Mouse (Mus musculus) MEL (cell line): ENCODE measurements around the gene Misp. TPM values are rescaled to one million over a fixed set of nuclear protein-coding genes. Genes with fewer than 3 reads are reported as not detected.

Experiments used
- DNase-seq: peaks from one replicate; pipeline ENCODE4 v3.0.0; 2011; ENCODE audit warnings: low read depth, low spot score
- H3K27ac ChIP-seq: 2 replicates; pipeline ENCODE4 v1.5.1; 2012; ENCODE audit warnings: low read depth, mild to moderate bottlenecking, control low read depth, low read length, moderate library complexity; ENCODE audit not compliant: control insufficient read depth
- H3K27me3 ChIP-seq, 2 experiments: fragments of 150-350 bp in 1 of 2; sonication (generic) in 1 of 2; 2 replicates each; pipeline ENCODE4 v1.6.1; 2012; ENCODE audit warnings: low read length in 2 of 2, mild to moderate bottlenecking in 2 of 2, improper control_type of control experiment in 1 of 2, moderate library complexity in 1 of 2; ENCODE audit not compliant: insufficient read depth in 2 of 2, control insufficient read depth in 1 of 2
- H3K36me3 ChIP-seq, 2 experiments: 2 replicates each; pipeline ENCODE4 v1.6.1; 2012 to 2014; ENCODE audit warnings: low read length in 2 of 2, improper control_type of control experiment in 1 of 2, inconsistent platforms in 1 of 2, mild to moderate bottlenecking in 1 of 2; ENCODE audit not compliant: insufficient read depth in 2 of 2, control insufficient read depth in 1 of 2
- H3K4me1 ChIP-seq, 2 experiments: fragments of 150-350 bp in 1 of 2; sonication (generic) in 1 of 2; 2 replicates each; pipeline ENCODE4 v1.6.1; 2012; ENCODE audit warnings: low read length in 2 of 2, improper control_type of control experiment in 1 of 2, mild to moderate bottlenecking in 1 of 2; ENCODE audit not compliant: insufficient read depth in 2 of 2, control insufficient read depth in 1 of 2
- H3K4me3 ChIP-seq, 2 experiments: fragments of 150-350 bp in 1 of 2; sonication (generic) in 1 of 2; 2 replicates each; pipeline ENCODE4 v1.5.1; 2012; ENCODE audit warnings: low read depth in 2 of 2, low read length in 2 of 2, mild to moderate bottlenecking in 2 of 2, moderate library complexity in 2 of 2, control low read depth in 1 of 2, improper control_type of control experiment in 1 of 2; ENCODE audit not compliant: control insufficient read depth in 1 of 2, insufficient read depth in 1 of 2
- H3K79me2 ChIP-seq: 2 replicates; pipeline ENCODE4 v1.6.1; 2012; ENCODE audit warnings: mild to moderate bottlenecking, low read length, moderate library complexity; ENCODE audit not compliant: control insufficient read depth, poor library complexity, insufficient read depth
- H3K9ac ChIP-seq: 2 replicates; pipeline ENCODE4 v1.6.1; 2012; ENCODE audit warnings: low read depth, mild to moderate bottlenecking, control low read depth, low read length, moderate library complexity; ENCODE audit not compliant: control insufficient read depth, poor library complexity, severe bottlenecking
- H3K9me3 ChIP-seq: fragments of 150-350 bp; sonication (generic); replicated peaks from 2 replicates; pipeline ENCODE4 v1.6.1; 2012; ENCODE audit warnings: mild to moderate bottlenecking, low read length, improper control_type of control experiment, moderate library complexity; ENCODE audit not compliant: insufficient read depth
- BHLHE40 ChIP-seq: IDR thresholded peaks from 2 replicates; pipeline ENCODE4 v1.6.1; 2012; ENCODE audit warnings: low read depth, mild to moderate bottlenecking, inconsistent platforms, low read length, improper control_type of control experiment, borderline replicate concordance
- CHD1 ChIP-seq: IDR thresholded peaks from 2 replicates; pipeline ENCODE4 v1.6.1; 2012; ENCODE audit warnings: low read depth, mild to moderate bottlenecking, inconsistent platforms, low read length, improper control_type of control experiment
- CHD2 ChIP-seq: IDR thresholded peaks from 2 replicates; pipeline ENCODE4 v1.6.1; 2011; ENCODE audit warnings: low read length, improper control_type of control experiment
- CTCF ChIP-seq, 3 experiments: IDR thresholded peaks in 2 of 3; conservative IDR thresholded peaks in 1 of 3; 2 replicates each; pipeline ENCODE4 v1.5.1; 2011 to 2012; ENCODE audit warnings: low read length in 3 of 3, low read depth in 2 of 3, mild to moderate bottlenecking in 2 of 3, improper control_type of control experiment in 1 of 3, inconsistent platforms in 1 of 3, mixed read lengths in 1 of 3, moderate library complexity in 1 of 3; ENCODE audit not compliant: control insufficient read depth in 1 of 3, insufficient read depth in 1 of 3, poor library complexity in 1 of 3, severe bottlenecking in 1 of 3
- E2F4 ChIP-seq: IDR thresholded peaks from 2 replicates; pipeline ENCODE4 v1.6.1; 2011; ENCODE audit warnings: low read depth, low read length, improper control_type of control experiment, borderline replicate concordance
- ELF1 ChIP-seq: IDR thresholded peaks from 2 replicates; pipeline ENCODE4 v1.6.1; 2014; ENCODE audit warnings: low read depth, mild to moderate bottlenecking, inconsistent platforms, low read length, improper control_type of control experiment, moderate library complexity
- EP300 ChIP-seq, 2 experiments: IDR thresholded peaks; 2 replicates each; pipeline ENCODE4 v1.6.1; 2011; ENCODE audit warnings: improper control_type of control experiment in 2 of 2, low read length in 2 of 2, low read depth in 1 of 2, mild to moderate bottlenecking in 1 of 2
- ETS1 ChIP-seq: IDR thresholded peaks from 2 replicates; pipeline ENCODE4 v1.6.1; 2012; ENCODE audit warnings: low read depth, mild to moderate bottlenecking, inconsistent platforms, low read length, improper control_type of control experiment, moderate library complexity
- GABPA ChIP-seq: IDR thresholded peaks from 2 replicates; pipeline ENCODE4 v1.6.1; 2012; ENCODE audit warnings: low read depth, mild to moderate bottlenecking, inconsistent platforms, low read length, improper control_type of control experiment, moderate library complexity
- GATA1 ChIP-seq: IDR thresholded peaks from 2 replicates; pipeline ENCODE4 v1.6.1; 2011; ENCODE audit warnings: low read depth, low read length, improper control_type of control experiment
- HCFC1 ChIP-seq: IDR thresholded peaks from 2 replicates; pipeline ENCODE4 v1.6.1; 2012; ENCODE audit warnings: low read depth, mild to moderate bottlenecking, inconsistent platforms, low read length, improper control_type of control experiment, moderate library complexity
- JUND ChIP-seq: IDR thresholded peaks from 2 replicates; pipeline ENCODE4 v1.6.1; 2011; ENCODE audit warnings: low read depth, mild to moderate bottlenecking, improper control_type of control experiment, low read length
- KAT2A ChIP-seq: conservative IDR thresholded peaks from 2 replicates; pipeline ENCODE4 v1.6.1; 2012; ENCODE audit warnings: low read depth, low read length, improper control_type of control experiment, inconsistent platforms
- MAFK ChIP-seq: IDR thresholded peaks from 2 replicates; pipeline ENCODE4 v1.6.1; 2011; ENCODE audit warnings: low read depth, mild to moderate bottlenecking, low read length, improper control_type of control experiment, borderline replicate concordance
- MAX ChIP-seq: IDR thresholded peaks from 2 replicates; pipeline ENCODE4 v1.6.1; 2011; ENCODE audit warnings: low read length, improper control_type of control experiment
- MAZ ChIP-seq: IDR thresholded peaks from 2 replicates; pipeline ENCODE4 v1.6.1; 2012; ENCODE audit warnings: low read depth, mild to moderate bottlenecking, inconsistent platforms, low read length, improper control_type of control experiment
- MEF2A ChIP-seq: IDR thresholded peaks from 2 replicates; pipeline ENCODE4 v1.6.1; 2014; ENCODE audit warnings: low read depth, mild to moderate bottlenecking, inconsistent platforms, low read length, improper control_type of control experiment; ENCODE audit not compliant: poor library complexity, insufficient replicate concordance, severe bottlenecking; ENCODE audit errors: extremely low read depth
- MYB ChIP-seq: IDR thresholded peaks from 2 replicates; pipeline ENCODE4 v1.6.1; 2011; ENCODE audit warnings: mild to moderate bottlenecking, low read depth, low read length, improper control_type of control experiment
- NELFE ChIP-seq: IDR thresholded peaks from 2 replicates; pipeline ENCODE4 v1.6.1; 2011; ENCODE audit warnings: low read depth, low read length, improper control_type of control experiment
- NRF1 ChIP-seq: IDR thresholded peaks from 2 replicates; pipeline ENCODE4 v1.6.1; 2014; ENCODE audit warnings: low read depth, mild to moderate bottlenecking, inconsistent platforms, low read length, improper control_type of control experiment, moderate library complexity; ENCODE audit not compliant: poor library complexity, insufficient read depth, severe bottlenecking
- POLR2A ChIP-seq, 2 experiments: IDR thresholded peaks; 2 replicates each; pipeline ENCODE4 v1.6.1; 2011 to 2012; ENCODE audit warnings: low read length in 2 of 2, mild to moderate bottlenecking in 2 of 2, control low read depth in 1 of 2, improper control_type of control experiment in 1 of 2, low read depth in 1 of 2, moderate library complexity in 1 of 2; ENCODE audit not compliant: control insufficient read depth in 1 of 2, insufficient read depth in 1 of 2, poor library complexity in 1 of 2
- POLR2AphosphoS5 ChIP-seq: IDR thresholded peaks from 2 replicates; pipeline ENCODE4 v1.6.1; 2012; ENCODE audit warnings: low read depth, borderline replicate concordance, mild to moderate bottlenecking, inconsistent platforms, low read length, moderate library complexity, mixed read lengths
- RAD21 ChIP-seq: IDR thresholded peaks from 2 replicates; pipeline ENCODE4 v1.6.1; 2011; ENCODE audit warnings: mild to moderate bottlenecking, low read depth, low read length, improper control_type of control experiment
- RCOR1 ChIP-seq: IDR thresholded peaks from 2 replicates; pipeline ENCODE4 v1.6.1; 2012; ENCODE audit warnings: low read depth, mild to moderate bottlenecking, inconsistent platforms, low read length, improper control_type of control experiment
- SIN3A ChIP-seq: IDR thresholded peaks from 2 replicates; pipeline ENCODE4 v1.6.1; 2012; ENCODE audit warnings: low read length, improper control_type of control experiment, inconsistent platforms
- SMC3 ChIP-seq: IDR thresholded peaks from 2 replicates; pipeline ENCODE4 v1.6.1; 2011; ENCODE audit warnings: low read depth, low read length, improper control_type of control experiment
- TAL1 ChIP-seq: IDR thresholded peaks from 2 replicates; pipeline ENCODE4 v1.6.1; 2012; ENCODE audit warnings: mild to moderate bottlenecking, inconsistent platforms, low read length, moderate library complexity, mixed read lengths
- TBP ChIP-seq: IDR thresholded peaks from 2 replicates; pipeline ENCODE4 v1.8.0; 2011; ENCODE audit warnings: low read depth, low read length, improper control_type of control experiment
- TCF12 ChIP-seq: IDR thresholded peaks from 2 replicates; pipeline ENCODE4 v1.6.1; 2014; ENCODE audit warnings: low read depth, mild to moderate bottlenecking, inconsistent platforms, low read length, improper control_type of control experiment, moderate library complexity
- USF1 ChIP-seq: IDR thresholded peaks from 2 replicates; pipeline ENCODE4 v1.6.1; 2014; ENCODE audit warnings: low read depth, mild to moderate bottlenecking, inconsistent platforms, low read length, improper control_type of control experiment, moderate library complexity
- USF2 ChIP-seq, 2 experiments: IDR thresholded peaks; 2 replicates each; pipeline ENCODE4 v1.6.1; 2011 to 2012; ENCODE audit warnings: improper control_type of control experiment in 2 of 2, low read length in 2 of 2, borderline replicate concordance in 1 of 2, inconsistent platforms in 1 of 2, low read depth in 1 of 2, mild to moderate bottlenecking in 1 of 2; ENCODE audit not compliant: insufficient read depth in 1 of 2
- ZC3H11A ChIP-seq: IDR thresholded peaks from 2 replicates; pipeline ENCODE4 v1.6.1; 2012; ENCODE audit warnings: low read depth, mild to moderate bottlenecking, inconsistent platforms, low read length, improper control_type of control experiment
- ZKSCAN1 ChIP-seq: IDR thresholded peaks from 2 replicates; pipeline ENCODE4 v1.6.1; 2012; ENCODE audit warnings: low read depth, mild to moderate bottlenecking, inconsistent platforms, low read length, improper control_type of control experiment, moderate library complexity
- ZMIZ1 ChIP-seq: IDR thresholded peaks from 2 replicates; pipeline ENCODE4 v1.6.1; 2012; ENCODE audit warnings: low read depth, mild to moderate bottlenecking, inconsistent platforms, low read length, improper control_type of control experiment, moderate library complexity
- ZNF384 ChIP-seq: IDR thresholded peaks from 2 replicates; pipeline ENCODE4 v1.6.1; 2012; ENCODE audit warnings: low read depth, mild to moderate bottlenecking, inconsistent platforms, low read length, improper control_type of control experiment
- polyA plus RNA-seq, 2 experiments: library from polyadenylated mRNA; stranded (reverse) in 1 of 2; unstranded in 1 of 2; fragments of >175 nt in 1 of 2; fragments of >200 nt in 1 of 2; gene quantifications; 2 replicates each; pipeline versions ENCODE4 v1.2.1 to v1.2.4; 2012; ENCODE audit warnings: low replicate concordance in 2 of 2, low read depth in 1 of 2; ENCODE audit not compliant: insufficient read length in 2 of 2, insufficient read depth in 1 of 2, missing spikeins in 1 of 2
- total RNA-seq: library from RNA; depleted of rRNA; stranded (reverse); fragments of 300-350 nt; gene quantifications from 2 replicates; pipeline ENCODE4 v1.2.3, GENCODE M21; 2012

The Misp gene
- total and polyA plus RNA-seq, 3 experiments = not detected

DNA sequence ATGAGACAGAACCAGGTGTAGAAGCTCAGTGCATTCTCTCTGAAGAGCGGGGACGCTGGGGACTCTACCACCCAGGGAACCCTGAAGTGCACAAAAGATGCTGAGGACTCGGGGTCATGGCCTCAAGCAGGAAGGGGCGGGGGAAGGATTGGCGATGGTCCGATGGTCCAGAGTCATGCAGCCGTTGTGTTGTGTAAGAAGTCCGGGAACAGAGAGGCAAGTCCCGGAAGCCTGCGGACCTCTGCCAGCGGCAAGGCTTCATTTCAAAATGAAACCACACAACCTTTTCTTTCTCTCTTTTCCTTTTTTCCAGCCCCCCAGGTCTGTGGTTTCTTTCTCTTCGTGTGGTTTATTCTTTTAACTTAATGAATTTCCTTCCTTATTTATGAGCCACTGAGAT, 57.0 kb downstream of the Misp start:
- peaks cover 0 to 14% of the 10 kb centered on the region in 2 experiments; a peak in 2 of 4 replicates for H3K36me3 ChIP-seq
- no peaks in the 10 kb centered on the region for H3K79me2 ChIP-seq
- peak overlapping the region; percentile 70 for H3K9ac ChIP-seq
- H3K4me3 ChIP-seq = peak overlapping the region; percentile 43 to 56
- TF ChIP-seq ZNF384 = no peak
- no peak for TF ChIP-seq NELFE
- no peak for TF ChIP-seq ZMIZ1
- no peak for TF ChIP-seq POLR2AphosphoS5
- TF ChIP-seq GABPA = no peak
- TF ChIP-seq USF1 = no peak
- 0 out of 2 replicates have a peak, but pooled peaks have one; percentile 42 for TF ChIP-seq TBP
- TF ChIP-seq EP300 (IDR thresholded peaks at IDR 0.05; ENCODE audit: low read depth in 1 of 2, low read length in 2 of 2) = 0 out of 4 replicates have a peak, but pooled peaks of 1 of the 2 experiments have one; percentile 9
- no peak for TF ChIP-seq MEF2A
- no peak for TF ChIP-seq POLR2A (IDR thresholded peaks at IDR 0.05; ENCODE audit: control insufficient read depth in 1 of 2, insufficient read depth in 1 of 2, low read depth in 1 of 2, low read length in 2 of 2, poor library complexity in 1 of 2)
- no peak for TF ChIP-seq TCF12
- TF ChIP-seq CHD2 = no peak
- no peak for TF ChIP-seq TAL1
- no peak for TF ChIP-seq CHD1
- no peak for TF ChIP-seq ZC3H11A
- TF ChIP-seq ETS1 = peak; percentile 40; the same call in 1 of the 2 replicates
- TF ChIP-seq RCOR1 = no peak
- TF ChIP-seq MYB = no peak
- no peak for TF ChIP-seq GATA1
- TF ChIP-seq USF2 (IDR thresholded peaks at IDR 0.05; ENCODE audit: borderline replicate concordance in 1 of 2, insufficient read depth in 1 of 2, low read depth in 1 of 2, low read length in 2 of 2) = no peak
- TF ChIP-seq SMC3 = no peak
- TF ChIP-seq MAZ = no peak
- TF ChIP-seq BHLHE40 = no peak
- no peak for TF ChIP-seq HCFC1
- no peak for TF ChIP-seq MAX
- TF ChIP-seq ZKSCAN1 = no peak
- no peak for TF ChIP-seq KAT2A
- TF ChIP-seq MAFK = no peak
- no peak for TF ChIP-seq NRF1
- TF ChIP-seq E2F4 = no peak
- no peak for TF ChIP-seq CTCF (IDR thresholded peaks at IDR 0.05 in 2 of 3, conservative IDR thresholded peaks at IDR 0.05 in 1 of 3; ENCODE audit: control insufficient read depth in 1 of 3, insufficient read depth in 1 of 3, low read depth in 2 of 3, low read length in 3 of 3, poor library complexity in 1 of 3, severe bottlenecking in 1 of 3)
- TF ChIP-seq JUND = no peak
- TF ChIP-seq SIN3A = no peak
- TF ChIP-seq ELF1 = peak; percentile 45; the same call in 1 of the 2 replicates
- no peak for TF ChIP-seq RAD21
- DNase-seq = peak; percentile 69
- no peaks in the 10 kb centered on the region for H3K27me3 ChIP-seq
- H3K4me1 ChIP-seq = peaks cover 8 to 36% of the 10 kb centered on the region in 2 experiments; a peak in 3 of 4 replicates
- H3K27ac ChIP-seq = peak overlapping the region; percentile 78
- no peaks in the 10 kb centered on the region for H3K9me3 ChIP-seq
